Mouse (Mus musculus): Measurements from ENCODE around the gene Plekhg5. TPM values are rescaled to one million over a fixed set of nuclear protein-coding genes. Genes with fewer than 3 reads are reported as not detected.

Plekhg5 gene
- polyA plus RNA-seq, 1 experiment from 2014 or later: 5.0 TPM

DNA sequence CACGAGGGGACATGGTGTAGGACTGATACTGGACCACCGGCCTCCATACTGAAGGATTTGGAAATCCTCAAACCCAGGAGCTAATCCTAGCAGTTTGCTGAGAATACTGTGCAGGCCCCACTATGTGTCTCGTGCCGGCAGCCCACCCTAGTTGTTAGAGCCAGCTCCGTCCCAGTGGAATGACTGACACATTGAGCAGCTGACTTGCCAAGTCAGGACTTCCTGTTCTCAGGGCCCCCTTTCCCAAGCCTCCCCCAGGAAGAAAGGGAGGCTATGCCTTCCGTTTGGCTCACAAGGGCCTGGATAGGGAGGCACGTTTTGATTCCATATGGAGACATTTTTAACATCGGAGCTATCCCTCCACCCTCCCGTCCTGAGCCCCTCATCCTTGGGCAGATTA, 17.9 kb downstream of the Plekhg5 start:
- Histone ChIP-seq H3K27ac (ENCODE audit: low read depth, low read length) (no peak overlapping the region), H3K9ac (ENCODE audit: low read length) (no peak overlapping the region), H3K36me3 (ENCODE audit: control insufficient read depth, insufficient read depth, low read length) (no peaks in the 10 kb centered on the region), H3K9me3 (replicated peaks; ENCODE audit: control insufficient read depth, low read length) (no peaks in the 10 kb centered on the region), H3K4me2 (ENCODE audit: low read length) (no peak overlapping the region), H3K4me3 (ENCODE audit: low read depth, low read length) (no peak overlapping the region), H3K27me3 (replicated peaks; ENCODE audit: control insufficient read depth, insufficient read depth, low read length) (no peaks in the 10 kb centered on the region), H3K4me1 (ENCODE audit: control insufficient read depth, insufficient read depth, low read length) (peaks cover 18% of the 10 kb centered on the region)
- ATAC-seq (no peak), DNase-seq (ENCODE audit: low spot score) (no peak)
- 79% methylated on average over 9 of the region's 9 CpGs for WGBS

DNA sequence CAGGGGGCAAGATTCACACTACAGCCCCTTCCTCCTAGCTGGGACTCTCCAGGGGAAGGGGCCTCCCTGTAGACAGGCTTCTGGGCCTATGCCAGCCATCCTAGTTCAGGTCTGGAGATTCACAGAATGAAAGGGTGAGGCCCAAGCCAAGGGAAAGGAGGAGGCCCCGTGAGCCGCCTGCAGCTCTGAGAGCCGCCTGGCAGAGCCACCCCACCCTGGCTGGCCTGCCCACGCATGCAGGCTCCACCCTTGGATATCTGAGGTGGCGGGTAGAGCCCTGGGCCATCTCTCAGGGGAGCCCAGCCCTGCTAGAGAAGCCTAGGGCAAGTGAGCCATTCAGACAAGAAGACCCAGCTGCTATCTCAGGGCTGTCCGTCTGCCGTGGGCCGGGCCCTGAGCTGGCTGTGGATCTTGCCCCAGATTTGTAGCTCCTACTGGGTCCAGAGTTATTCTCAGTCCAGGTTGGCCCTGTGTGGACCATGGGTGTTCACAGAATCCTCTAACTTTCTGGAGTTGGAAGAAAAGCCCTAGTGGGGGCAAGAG, 20.5 kb downstream of the Plekhg5 start:
- no peak overlapping the region for H3K4me2 ChIP-seq (ENCODE audit: low read length)
- H3K27me3 ChIP-seq (replicated peaks; ENCODE audit: control insufficient read depth, insufficient read depth, low read length): no peaks in the 10 kb centered on the region
- no peaks in the 10 kb centered on the region for H3K9me3 ChIP-seq (replicated peaks; ENCODE audit: control insufficient read depth, low read length)
- H3K36me3 ChIP-seq (ENCODE audit: control insufficient read depth, insufficient read depth, low read length): no peaks in the 10 kb centered on the region
- H3K9ac ChIP-seq (ENCODE audit: low read length): no peak overlapping the region
- WGBS: 43% methylated on average over 8 of the region's 8 CpGs
- no peak overlapping the region for H3K27ac ChIP-seq (ENCODE audit: low read depth, low read length)
- peaks cover 9% of the 10 kb centered on the region for H3K4me1 ChIP-seq (ENCODE audit: control insufficient read depth, insufficient read depth, low read length)
- no peak for DNase-seq (ENCODE audit: low spot score)
- ATAC-seq: no peak
- H3K4me3 ChIP-seq (ENCODE audit: low read depth, low read length): no peak overlapping the region

DNA sequence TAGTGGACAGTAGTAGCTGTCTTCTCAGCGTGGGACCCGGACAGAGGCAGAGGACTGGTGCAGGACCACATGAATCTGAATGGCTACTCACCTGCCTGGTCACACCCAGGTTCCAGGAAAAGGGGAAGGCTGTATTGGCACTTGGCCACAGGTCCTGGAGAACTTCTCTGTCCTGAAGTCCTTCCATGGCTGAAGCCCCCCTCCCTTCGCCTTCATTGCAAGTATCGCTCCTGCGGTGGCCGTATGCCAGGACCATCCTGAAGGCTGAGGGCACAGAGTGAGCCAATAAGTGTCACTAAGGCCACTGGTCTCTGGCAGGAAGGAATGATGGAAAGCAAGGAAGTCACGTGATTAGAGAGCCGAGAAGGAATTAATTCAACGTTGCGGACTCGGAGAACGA, 21.9 kb downstream of the Plekhg5 start:
- Histone ChIP-seq H3K9me3 (replicated peaks; ENCODE audit: control insufficient read depth, low read length) (no peaks in the 10 kb centered on the region), H3K4me1 (ENCODE audit: control insufficient read depth, insufficient read depth, low read length) (no peaks in the 10 kb centered on the region), H3K27ac (ENCODE audit: low read depth, low read length) (no peak overlapping the region), H3K9ac (ENCODE audit: low read length) (no peak overlapping the region), H3K27me3 (replicated peaks; ENCODE audit: control insufficient read depth, insufficient read depth, low read length) (no peaks in the 10 kb centered on the region), H3K36me3 (ENCODE audit: control insufficient read depth, insufficient read depth, low read length) (no peaks in the 10 kb centered on the region), H3K4me3 (ENCODE audit: low read depth, low read length) (no peak overlapping the region), H3K4me2 (ENCODE audit: low read length) (no peak overlapping the region)
- ATAC-seq (no peak), DNase-seq (ENCODE audit: low spot score) (no peak)
- WGBS: 90% methylated on average over 12 of the region's 12 CpGs

DNA sequence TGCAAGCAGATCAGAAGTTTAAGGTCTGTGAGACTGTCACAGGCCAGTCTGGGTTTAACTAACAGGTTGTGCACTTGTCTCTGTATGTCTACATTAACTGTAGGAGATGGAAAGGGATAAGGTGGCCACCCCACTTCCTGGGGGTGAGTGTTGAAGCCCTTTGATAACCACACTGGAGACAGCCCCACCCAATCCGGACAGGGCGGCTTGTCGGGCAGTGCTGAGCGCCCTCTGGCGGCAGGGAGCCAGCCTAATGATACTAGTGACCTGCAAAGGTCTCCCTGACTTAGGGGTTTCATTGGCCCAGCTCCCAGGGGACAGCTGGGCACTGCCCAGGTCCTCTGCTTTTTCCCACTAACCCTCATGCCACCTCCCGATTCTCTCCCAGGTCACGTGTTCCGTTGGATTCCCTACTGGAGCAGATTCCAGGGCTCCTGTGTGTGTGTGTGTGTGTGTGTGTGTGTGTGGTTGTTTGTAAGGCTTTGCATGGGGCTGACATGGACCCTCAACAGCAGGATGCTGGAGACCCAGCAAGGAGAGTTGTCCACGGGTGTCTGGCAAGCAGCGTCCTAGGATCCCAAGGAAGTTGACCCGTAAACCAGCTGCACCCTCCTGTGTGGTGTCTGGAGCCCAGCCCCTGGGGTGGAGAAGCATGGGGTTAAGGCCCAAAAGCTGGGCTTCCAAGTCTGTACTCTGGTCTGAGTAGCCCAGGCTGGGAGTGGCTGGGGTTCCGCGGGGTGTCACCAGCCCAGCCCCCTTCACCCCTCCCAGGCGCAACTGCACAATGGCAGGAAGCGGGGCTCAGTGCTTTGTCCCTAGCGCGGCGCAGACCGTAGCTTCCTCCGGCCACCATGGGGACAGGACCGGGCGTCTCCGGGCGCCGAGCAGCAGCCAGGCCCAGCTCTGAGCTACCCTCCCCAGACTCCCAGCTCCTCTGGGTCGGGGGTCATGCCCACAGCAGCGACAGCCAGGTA, 23.9 kb downstream of the Plekhg5 start:
- H3K36me3 ChIP-seq (ENCODE audit: control insufficient read depth, insufficient read depth, low read length): no peaks in the 10 kb centered on the region
- H3K4me1 ChIP-seq (ENCODE audit: control insufficient read depth, insufficient read depth, low read length): no peaks in the 10 kb centered on the region
- DNase-seq (ENCODE audit: low spot score) (peak; percentile 52), ATAC-seq (peak; percentile 32; the same call in 1 of the 2 replicates)
- H3K27me3 ChIP-seq (replicated peaks; ENCODE audit: control insufficient read depth, insufficient read depth, low read length): no peaks in the 10 kb centered on the region
- H3K9ac ChIP-seq (ENCODE audit: low read length): no peak overlapping the region
- WGBS: 12% methylated on average over 27 of the region's 27 CpGs
- H3K27ac ChIP-seq (ENCODE audit: low read depth, low read length): no peak overlapping the region
- H3K4me2 ChIP-seq (ENCODE audit: low read length): no peak overlapping the region
- H3K4me3 ChIP-seq (ENCODE audit: low read depth, low read length): no peak overlapping the region
- no peaks in the 10 kb centered on the region for H3K9me3 ChIP-seq (replicated peaks; ENCODE audit: control insufficient read depth, low read length)

DNA sequence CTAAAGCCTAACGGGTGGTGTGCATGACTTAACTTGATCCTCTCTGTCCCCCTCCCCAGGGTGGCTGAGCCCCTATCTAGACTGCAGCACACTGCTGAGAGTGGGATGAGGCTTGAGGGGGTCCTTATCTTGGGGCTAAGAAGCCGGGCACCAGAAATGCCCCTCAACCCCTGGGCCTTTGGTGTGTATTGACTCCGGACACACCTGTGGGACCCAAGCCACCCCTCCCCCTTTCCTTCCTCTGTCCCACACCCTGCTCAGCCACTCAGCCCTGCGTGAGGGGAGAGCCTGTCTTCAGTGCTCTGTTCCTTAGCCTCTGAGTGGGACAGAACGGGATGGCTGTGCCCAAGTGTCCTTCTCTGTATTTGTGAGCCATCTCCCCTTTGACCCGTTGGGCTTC, 24.6 kb downstream of the Plekhg5 start:
- no peak overlapping the region for H3K4me3 ChIP-seq (ENCODE audit: low read depth, low read length)
- H3K4me2 ChIP-seq (ENCODE audit: low read length): no peak overlapping the region
- DNase-seq (ENCODE audit: low spot score): no peak
- 47% methylated on average over 6 of the region's 6 CpGs for WGBS
- no peaks in the 10 kb centered on the region for H3K36me3 ChIP-seq (ENCODE audit: control insufficient read depth, insufficient read depth, low read length)
- no peak for ATAC-seq
- H3K9ac ChIP-seq (ENCODE audit: low read length): no peak overlapping the region
- H3K27me3 ChIP-seq (replicated peaks; ENCODE audit: control insufficient read depth, insufficient read depth, low read length): no peaks in the 10 kb centered on the region
- no peaks in the 10 kb centered on the region for H3K9me3 ChIP-seq (replicated peaks; ENCODE audit: control insufficient read depth, low read length)
- H3K27ac ChIP-seq (ENCODE audit: low read depth, low read length): no peak overlapping the region
- no peaks in the 10 kb centered on the region for H3K4me1 ChIP-seq (ENCODE audit: control insufficient read depth, insufficient read depth, low read length)

DNA sequence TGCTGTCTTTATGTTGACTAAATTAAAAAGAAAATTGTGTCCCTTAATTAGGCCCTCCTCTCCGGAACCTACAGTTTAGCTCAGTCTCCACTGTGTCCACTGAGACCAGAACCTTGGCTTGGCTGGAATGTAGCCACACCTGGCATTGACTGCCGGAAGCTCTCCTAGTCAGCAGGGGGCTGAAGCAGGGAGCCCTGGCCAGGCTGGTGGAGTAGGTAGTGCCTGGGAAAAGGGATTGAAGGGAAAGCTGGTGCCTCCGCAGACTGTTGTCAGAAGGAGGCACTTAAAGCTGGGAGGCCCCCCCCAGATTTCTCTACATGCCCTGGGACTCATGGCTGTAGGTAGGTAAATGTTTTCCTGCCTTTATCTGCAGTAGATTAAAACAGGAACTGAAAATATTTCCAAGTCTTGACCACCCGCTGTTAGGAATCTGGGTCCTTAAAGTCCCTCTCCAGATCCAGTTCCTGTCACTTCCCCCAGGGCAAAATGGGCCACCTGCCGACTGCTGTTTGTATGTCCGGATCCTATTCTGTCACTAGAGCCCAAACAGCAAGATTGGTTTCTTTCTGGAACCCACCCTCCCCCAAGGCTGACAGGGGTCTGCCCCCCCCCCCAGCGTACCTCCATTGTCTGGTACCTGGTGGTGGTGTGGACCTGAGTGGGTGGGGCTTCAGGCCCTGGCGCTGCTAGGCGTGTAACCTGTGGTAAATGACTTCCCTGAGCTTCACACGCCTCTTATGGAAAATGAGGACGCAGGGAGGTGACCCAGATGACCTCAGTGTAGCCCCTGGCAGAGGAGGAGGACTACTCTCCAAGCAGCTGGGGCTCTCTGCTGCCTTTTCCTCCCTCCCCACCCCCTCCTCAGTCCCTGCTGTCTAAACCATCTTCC, 25.9 kb downstream of the Plekhg5 start:
- Histone ChIP-seq H3K4me2 (ENCODE audit: low read length) (no peak overlapping the region), H3K4me1 (ENCODE audit: control insufficient read depth, insufficient read depth, low read length) (no peaks in the 10 kb centered on the region), H3K27ac (ENCODE audit: low read depth, low read length) (no peak overlapping the region), H3K27me3 (replicated peaks; ENCODE audit: control insufficient read depth, insufficient read depth, low read length) (no peaks in the 10 kb centered on the region), H3K9me3 (replicated peaks; ENCODE audit: control insufficient read depth, low read length) (no peaks in the 10 kb centered on the region), H3K4me3 (ENCODE audit: low read depth, low read length) (no peak overlapping the region), H3K36me3 (ENCODE audit: control insufficient read depth, insufficient read depth, low read length) (no peaks in the 10 kb centered on the region), H3K9ac (ENCODE audit: low read length) (no peak overlapping the region)
- ATAC-seq (no peak), DNase-seq (ENCODE audit: low spot score) (no peak)
- 20% methylated on average over 11 of the region's 11 CpGs for WGBS

DNA sequence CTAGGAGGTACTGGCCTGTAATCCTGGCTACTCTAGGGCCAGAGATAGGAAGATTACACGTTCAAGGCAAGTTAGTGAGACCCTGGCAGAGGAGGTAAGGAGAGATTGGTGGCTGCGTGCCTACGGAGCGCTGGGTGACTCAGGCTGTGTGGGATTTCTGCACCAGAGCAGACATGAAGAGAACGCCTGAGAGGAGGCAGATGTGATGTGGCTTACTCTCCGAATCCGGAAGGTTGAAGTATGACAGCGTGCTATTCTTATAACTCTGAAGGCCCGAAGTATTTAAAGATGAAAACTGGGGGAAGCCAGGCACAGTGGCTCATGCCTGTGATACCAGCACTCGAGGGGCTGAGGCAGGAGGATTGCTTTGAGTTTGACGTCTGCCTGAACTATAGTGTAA, 28.2 kb downstream of the Plekhg5 start:
- Histone ChIP-seq H3K4me1 (ENCODE audit: control insufficient read depth, insufficient read depth, low read length) (no peaks in the 10 kb centered on the region), H3K4me3 (ENCODE audit: low read depth, low read length) (no peak overlapping the region), H3K9me3 (replicated peaks; ENCODE audit: control insufficient read depth, low read length) (no peaks in the 10 kb centered on the region), H3K9ac (ENCODE audit: low read length) (no peak overlapping the region), H3K27me3 (replicated peaks; ENCODE audit: control insufficient read depth, insufficient read depth, low read length) (no peaks in the 10 kb centered on the region), H3K4me2 (ENCODE audit: low read length) (no peak overlapping the region), H3K36me3 (ENCODE audit: control insufficient read depth, insufficient read depth, low read length) (no peaks in the 10 kb centered on the region; the same call in 1 of the 2 replicates), H3K27ac (ENCODE audit: low read depth, low read length) (no peak overlapping the region)
- DNase-seq (ENCODE audit: low spot score): no peak
- 82% methylated on average over 11 of the region's 11 CpGs for WGBS
- no peak for ATAC-seq

DNA sequence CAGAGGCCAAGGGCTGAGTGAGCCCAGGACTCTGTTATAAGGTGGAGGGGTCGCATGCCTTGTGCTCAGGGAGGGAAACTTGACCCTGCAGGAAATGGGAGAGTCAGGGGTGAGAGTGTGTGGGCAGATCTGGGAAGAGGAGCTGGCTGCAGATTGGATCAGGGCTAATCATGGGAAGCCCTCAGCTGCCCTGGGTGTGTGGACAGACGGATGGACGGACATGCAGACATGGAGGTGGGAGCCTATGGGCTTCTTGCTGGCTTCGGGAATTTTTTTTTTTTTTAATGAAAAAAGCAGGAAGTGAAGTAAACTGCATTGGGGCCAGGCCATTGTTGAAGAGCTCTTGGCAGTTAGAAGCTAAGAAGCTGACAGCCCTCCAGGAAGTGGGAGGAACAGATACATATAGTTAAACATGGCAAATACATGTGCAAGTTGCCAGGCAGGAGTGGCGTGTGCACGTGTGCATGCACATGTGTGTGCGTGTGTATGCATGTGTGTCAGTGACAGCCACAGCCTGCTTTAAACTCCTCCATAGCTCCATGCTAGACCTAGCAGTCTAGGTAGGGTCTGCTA, 28.9 kb downstream of the Plekhg5 start:
- ATAC-seq (no peak), DNase-seq (ENCODE audit: low spot score) (no peak)
- H3K4me3 ChIP-seq (ENCODE audit: low read depth, low read length): no peak overlapping the region
- H3K27ac ChIP-seq (ENCODE audit: low read depth, low read length): no peak overlapping the region
- 86% methylated on average over 7 of the region's 7 CpGs for WGBS
- H3K27me3 ChIP-seq (replicated peaks; ENCODE audit: control insufficient read depth, insufficient read depth, low read length): 0 out of 2 replicates have a peak, but pooled peaks cover 1% of the 10 kb centered on the region
- no peak overlapping the region for H3K4me2 ChIP-seq (ENCODE audit: low read length)
- no peak overlapping the region for H3K9ac ChIP-seq (ENCODE audit: low read length)
- no peaks in the 10 kb centered on the region for H3K4me1 ChIP-seq (ENCODE audit: control insufficient read depth, insufficient read depth, low read length)
- no peaks in the 10 kb centered on the region; the same call in 1 of the 2 replicates for H3K36me3 ChIP-seq (ENCODE audit: control insufficient read depth, insufficient read depth, low read length)
- H3K9me3 ChIP-seq (replicated peaks; ENCODE audit: control insufficient read depth, low read length): no peaks in the 10 kb centered on the region
